Mouse (Mus musculus) ES-E14 (cell line): ENCODE measurements around the gene Fam171a2.

ENCODE experiments used
- CHD2 ChIP-seq: IDR thresholded peaks from 2 replicates; pipeline ENCODE4 v1.6.1; 2014; ENCODE audit warnings: mild to moderate bottlenecking, low read depth, low read length, inconsistent platforms
- MAFK ChIP-seq: IDR thresholded peaks from 2 replicates; pipeline ENCODE4 v1.6.1; 2014; ENCODE audit warnings: mild to moderate bottlenecking, low read depth, low read length, inconsistent platforms; ENCODE audit not compliant: insufficient read depth
- ZC3H11A ChIP-seq: IDR thresholded peaks from 2 replicates; pipeline ENCODE4 v1.6.1; 2012; ENCODE audit warnings: low read depth, mild to moderate bottlenecking, inconsistent platforms, low read length, borderline replicate concordance
- ZNF384 ChIP-seq: IDR thresholded peaks from 2 replicates; pipeline ENCODE4 v1.6.1; 2012; ENCODE audit warnings: low read depth, low read length, inconsistent platforms

GRCm38 (mm10) chr11:102405544-102406285 lies 41.8 kb downstream of the Fam171a2 start:
- TF ChIP-seq MAFK, result no peak
- no peak for TF ChIP-seq CHD2
- no peak for TF ChIP-seq ZNF384
- TF ChIP-seq ZC3H11A, result no peak
